Mouse (Mus musculus): ENCODE data around the gene Tmem95. TPM values are rescaled to one million over a fixed set of nuclear protein-coding genes. Genes with fewer than 3 reads are reported as not detected.

Gene Tmem95
- total RNA-seq, 2 experiments from 2014 or later = not detected

DNA sequence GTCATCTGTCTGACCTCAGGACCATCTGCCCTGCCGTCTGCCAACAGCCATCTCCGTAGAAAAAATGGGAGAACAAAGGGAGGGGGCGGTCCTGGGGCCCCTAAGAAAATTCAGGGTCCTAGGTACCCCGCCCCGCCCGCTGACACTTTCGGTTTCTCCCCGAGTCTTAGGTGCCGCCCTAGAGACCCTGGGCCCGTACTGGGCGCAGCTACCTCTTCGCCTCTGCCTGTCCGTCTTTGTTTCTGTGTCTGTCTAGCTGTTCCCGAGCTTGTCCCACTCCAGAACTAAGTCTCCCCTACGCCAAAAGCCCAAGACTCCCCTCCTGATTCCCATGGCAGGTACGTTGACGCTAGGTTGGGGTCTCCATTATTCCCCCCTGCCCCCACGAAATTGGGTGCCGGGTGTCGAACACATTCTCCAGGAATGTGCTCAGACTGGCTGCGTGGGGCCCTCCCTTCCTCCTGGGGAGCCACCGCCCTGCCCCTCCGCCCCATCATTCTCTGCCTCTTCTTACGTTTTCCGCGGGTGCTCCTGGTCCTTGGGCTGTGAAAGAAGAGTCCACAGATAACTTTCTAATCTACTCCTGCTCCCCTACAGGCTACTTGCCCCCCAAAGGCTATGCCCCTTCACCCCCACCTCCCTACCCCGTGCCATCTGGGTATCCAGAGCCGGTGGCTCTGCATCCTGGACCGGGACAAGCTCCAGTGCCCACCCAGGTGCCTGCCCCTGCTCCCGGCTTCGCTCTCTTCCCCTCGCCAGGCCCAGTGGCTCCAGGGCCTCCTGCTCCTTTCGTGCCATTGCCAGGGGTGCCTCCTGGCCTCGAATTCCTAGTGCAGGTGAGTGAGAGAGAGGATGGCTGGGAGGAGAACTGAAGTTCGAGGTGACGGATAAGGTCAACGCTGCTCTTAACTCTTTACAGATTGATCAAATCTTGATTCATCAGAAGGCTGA, 30.8 kb downstream of the Tmem95 start:
- peak; percentile 57 to 64 for DNase-seq

DNA sequence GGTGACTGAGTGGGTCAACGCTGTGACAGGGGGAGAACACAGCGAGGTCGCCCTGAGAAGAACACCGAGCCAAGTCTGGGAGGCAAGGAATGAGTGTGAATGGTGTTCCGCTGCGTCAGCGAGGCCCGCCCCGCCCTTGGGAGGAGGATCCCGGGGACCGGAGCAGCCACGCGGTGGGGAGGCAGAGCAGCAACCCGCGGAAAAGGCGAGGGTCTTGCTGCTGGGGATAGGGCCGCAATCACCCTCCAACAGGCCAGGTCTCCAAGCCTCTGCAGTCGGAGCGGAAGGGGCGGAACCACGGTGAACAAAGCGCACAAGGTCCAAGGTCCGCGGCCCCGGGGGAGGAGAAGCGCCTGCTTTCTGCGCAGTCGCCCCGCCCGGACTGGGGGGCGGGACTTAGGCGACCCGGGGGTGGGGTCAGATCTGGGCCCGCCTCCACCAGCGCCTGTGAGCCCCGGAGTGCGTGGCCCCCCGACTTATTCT, 31.6 kb downstream of the Tmem95 start, which contains the start of gene Plscr3:
TSS of gene Plscr3 (plus strand) at position 179 of the 483 bp plus-strand sequence.
- peak; percentile 94 to 95 for DNase-seq

DNA sequence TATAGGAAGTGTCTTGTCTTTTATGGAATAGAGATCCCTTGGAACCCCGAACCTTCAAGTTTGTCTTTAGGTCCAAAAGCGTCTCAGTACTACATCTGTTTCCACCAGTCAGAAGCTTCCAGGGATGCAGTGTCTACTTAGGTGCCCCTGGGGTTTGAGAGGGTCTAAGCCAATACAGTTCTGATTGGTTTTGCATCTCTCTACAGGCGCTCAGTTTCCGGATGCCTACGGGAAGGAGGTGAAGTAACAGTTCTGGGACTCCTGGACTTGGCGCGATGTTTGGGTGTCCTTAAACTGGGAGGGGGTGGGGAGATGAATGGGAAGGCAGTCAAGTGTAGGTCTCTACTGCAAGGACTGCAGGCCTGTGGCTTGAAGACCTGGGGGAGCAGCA, 39.1 kb downstream of the Tmem95 start:
- no peak for DNase-seq

DNA sequence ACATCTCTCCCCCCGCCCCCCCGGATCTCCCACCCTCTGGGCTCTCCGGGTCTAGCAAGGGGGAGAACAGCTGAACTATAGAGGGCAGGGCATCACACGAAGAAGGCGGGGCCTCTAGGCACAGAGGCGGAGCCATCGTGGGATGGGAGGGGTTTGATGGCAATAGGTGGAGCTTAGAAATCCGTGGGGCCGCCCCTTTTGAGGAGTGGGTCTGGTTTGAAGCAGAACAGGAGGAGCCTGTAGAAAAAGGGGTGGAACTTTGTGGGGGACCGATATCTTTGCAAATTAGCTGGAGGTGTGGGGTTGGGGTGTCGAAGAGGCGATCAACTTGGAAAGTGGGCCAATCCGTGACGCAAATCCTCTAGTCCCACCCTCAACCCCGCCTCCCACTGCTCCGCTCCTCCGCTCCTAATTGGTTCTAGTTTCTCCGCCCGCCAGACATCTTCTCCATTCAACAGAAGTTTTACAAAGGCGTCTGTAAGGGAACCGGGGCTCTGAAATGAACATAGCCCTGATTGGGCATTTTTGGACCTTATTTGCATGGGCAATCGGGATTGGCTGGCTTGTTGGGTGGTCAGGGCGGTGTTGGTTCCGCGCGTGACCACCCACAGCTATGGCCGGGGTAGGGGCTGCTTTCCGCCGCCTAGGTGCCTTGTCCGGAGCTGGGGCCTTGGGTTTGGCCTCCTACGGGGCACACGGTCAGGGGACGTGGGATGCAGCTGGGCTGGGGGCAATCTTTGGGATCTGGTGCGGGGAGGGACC, 39.7 kb downstream of the Tmem95 start, which contains the start of gene Tmem256:
TSS of gene Tmem256 (plus strand) at position 563 of the 762 bp plus-strand sequence.
- DNase-seq = peak; percentile 97 to 99

DNA sequence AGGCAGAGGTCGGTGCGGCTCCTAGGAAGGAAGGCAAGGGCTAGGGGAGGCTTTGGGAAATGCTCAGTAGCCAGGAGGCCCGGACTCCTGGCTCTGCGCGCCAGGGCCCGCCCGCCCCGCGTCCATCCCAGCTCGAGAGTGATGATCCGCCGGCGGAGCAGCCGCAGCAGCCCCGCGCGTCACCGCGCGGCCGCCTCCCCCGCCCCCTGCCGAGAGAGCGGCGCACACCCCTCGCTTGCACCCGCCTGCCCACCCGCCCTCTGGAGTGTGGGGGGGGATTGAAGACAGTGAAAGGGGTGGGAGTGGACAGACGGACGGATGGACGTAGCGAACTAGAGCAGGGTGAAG, 40.2 kb downstream of the Tmem95 start, which contains the start of gene Nlgn2:
TSS of gene Nlgn2 (minus strand) at position 181 of the 348 bp plus-strand sequence.
- DNase-seq = no peak

DNA sequence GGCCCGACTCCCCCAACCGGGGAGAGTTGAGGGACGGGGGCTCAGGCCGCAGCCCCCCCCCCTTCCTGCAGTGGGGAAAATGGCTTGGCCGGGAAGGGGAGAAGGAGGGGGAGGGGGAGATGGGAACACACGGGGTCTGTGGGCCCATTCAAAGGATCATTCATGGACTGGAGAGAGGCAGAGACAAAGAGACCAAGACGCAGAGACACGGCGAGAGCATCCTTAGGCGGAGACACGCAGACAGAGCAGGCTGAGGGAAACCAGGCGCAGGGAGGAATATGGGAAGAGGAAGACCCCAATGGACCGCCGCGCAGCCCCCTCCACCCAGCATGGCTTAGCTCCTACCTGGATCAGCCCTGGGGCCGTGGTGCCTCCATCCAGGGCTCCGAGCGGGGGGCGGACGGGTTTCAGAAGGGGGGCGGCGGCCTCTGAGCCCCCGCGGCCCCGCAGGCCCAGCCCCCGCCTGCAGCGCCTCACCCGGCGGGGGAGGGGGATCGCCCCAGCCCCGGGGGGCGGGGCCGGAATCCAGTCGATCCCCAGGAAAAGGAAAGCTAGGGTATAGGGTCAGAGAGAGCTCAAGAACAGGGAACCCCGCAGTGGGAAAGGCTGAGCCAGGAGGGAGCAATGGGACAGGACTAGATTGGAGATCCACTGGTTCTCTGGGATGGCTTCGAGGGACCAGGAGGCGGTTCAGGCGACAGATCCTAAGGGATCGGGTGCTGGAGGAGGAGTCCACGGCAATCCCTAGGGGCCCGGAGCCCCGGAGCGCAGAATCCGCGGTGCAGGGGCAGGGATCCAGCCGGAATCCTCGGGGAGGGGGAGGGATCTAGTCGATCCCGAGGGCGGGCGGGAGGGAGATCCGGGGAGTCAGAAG, 40.9 kb downstream of the Tmem95 start:
- peak; percentile 54 to 69 for DNase-seq

DNA sequence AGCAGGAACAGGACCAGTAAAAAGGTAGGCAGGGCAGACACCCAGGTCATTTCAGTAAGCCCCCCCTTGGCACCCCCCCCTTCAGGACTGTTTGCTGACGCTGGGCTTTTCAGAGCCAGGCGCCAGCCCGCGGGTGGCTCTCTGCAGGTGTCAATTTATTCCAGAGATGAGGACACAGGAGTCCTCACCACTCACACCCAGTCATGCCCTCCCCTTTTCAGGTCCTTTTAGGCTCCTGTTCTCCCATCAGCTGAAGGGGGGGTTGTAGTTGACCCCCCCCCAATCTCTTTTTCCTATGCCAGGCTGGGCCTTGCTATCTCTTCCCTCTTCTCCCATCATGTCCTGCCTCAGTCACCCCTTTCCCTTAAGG, 41.9 kb downstream of the Tmem95 start:
- DNase-seq = no peak

DNA sequence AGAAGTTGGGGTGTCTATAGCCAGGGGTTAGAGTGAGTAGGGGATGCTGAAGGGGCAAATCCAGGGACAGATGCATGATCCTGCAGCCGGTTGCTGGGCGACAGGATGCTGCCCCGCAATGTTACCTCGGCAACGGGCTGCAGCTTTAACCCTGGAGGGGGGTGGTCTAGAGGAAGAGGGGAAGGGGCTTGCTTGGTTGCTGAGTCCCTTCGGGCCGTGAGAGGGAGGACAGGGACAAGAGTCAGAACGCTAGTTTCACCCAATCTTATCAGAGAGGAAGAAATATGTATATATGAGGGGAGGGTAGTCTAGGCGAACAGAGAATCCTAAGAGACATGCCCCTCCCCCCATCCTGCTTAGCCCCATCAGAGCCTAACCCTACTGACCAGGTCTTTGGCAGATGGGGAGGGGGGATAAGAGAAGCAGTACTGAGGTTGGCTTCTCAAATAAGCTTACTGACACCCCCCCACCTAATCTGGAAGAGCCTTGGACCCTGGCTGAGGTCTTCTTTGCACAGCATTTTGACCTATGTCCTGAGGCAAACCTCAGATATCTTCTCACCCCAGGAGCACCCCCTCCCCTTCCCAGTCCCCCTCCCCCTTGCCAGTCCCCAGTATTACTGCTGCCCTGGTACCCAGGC, 42.4 kb downstream of the Tmem95 start:
- DNase-seq = no peak

DNA sequence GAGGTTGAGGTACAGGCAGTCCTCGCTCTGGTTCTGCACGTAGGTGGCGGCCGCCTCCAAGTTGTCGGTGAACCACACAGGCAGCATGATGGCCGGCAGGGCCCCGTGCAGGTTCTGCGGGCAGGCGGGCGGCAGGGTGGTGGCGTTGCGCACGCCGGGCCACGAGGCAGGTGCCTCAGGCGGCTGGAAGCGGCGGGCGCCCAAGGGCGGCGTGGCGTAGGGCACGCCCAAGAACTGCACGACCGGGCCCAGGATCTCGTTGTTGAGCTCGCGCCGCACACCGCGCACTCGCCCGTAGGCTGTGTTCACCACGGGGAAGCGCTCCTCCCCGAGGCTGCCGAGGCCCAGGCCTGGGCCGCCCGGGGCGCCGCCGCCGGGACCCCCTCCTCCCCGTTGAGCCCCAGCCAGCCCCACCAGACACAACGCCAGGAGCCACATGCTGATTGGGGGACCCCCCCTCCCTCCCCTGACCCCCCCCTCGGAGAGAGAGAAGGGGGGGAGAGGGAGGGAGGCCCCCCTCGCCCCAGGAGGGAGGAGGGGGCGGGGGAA, 43.7 kb downstream of the Tmem95 start:
- DNase-seq = no peak

DNA sequence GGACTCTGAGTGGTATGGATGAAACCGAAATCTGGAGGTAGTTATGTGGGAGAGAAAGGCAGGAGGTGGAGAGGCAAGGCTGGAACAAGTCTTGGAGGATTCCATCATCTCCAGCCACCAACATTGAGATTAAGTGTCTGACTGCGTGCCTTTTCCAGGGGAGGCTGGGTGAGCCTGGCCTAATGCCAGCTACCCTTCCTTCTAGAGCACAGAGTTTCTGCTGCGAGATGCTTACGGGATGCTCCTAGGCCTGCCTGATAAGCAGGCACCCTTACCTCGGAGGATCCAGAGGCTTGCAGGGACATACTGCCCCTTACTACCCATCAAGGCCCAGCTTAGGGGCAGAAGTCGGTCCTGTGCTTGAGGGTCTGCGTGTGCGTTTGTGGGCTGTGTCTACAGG, 44.3 kb downstream of the Tmem95 start:
- DNase-seq = no peak

DNA sequence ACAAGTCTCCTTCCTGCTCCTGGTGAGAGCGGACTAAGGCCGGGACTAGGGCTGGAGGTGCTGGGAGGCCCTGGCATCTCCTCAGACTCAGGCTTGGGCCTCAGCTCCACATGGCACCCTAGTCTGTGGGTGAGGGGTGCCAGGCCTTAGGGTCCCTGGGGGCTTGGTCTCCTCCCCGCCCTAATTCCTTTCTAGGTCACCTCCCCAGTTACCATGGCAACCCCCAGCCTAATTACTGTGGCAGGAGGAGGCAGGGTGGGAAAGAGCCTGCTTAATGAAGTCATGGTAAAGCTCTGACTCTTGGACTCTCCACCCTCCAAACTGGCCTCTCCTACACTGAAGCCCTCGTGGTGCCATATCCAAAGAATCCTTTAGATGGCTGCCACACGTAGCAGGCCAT, 49.0 kb downstream of the Tmem95 start:
- no peak for DNase-seq

Small RNA genes within 50 kb of the gene (microRNA-seq; reads per million reads assigned to microRNA genes)
- gene Mir6924 = 0 reads per million in 2 experiments

Other genes with a start within 250 kb of the Tmem95 start
- gene Fxr2, start 245.0 kb downstream of the Tmem95 start, total RNA-seq (2021) = 10 to 100 TPM; 91.3 to 97.2 TPM
- gene Sox15, start 222.7 kb downstream of the Tmem95 start, total RNA-seq (2021) = not detected
- 10 to 100 TPM; 12.3 to 15.6 TPM for gene Mpdu1, start 215.4 kb downstream of the Tmem95 start, total RNA-seq (2021)
- 10 to 100 TPM in 1 of 2 experiments, 1 to 10 TPM in 1; 7.3 to 10.5 TPM for gene Cd68, start 211.9 kb downstream of the Tmem95 start, total RNA-seq (2021)
- 100 to 1,000 TPM; 185 to 188 TPM for gene Eif4a1, start 205.6 kb downstream of the Tmem95 start, total RNA-seq (2021)
- gene Senp3, start 195.9 kb downstream of the Tmem95 start, total RNA-seq (2021) = 10 to 100 TPM; 27.3 to 35.1 TPM
- 1 to 10 TPM; 1.5 to 1.7 TPM for gene Tnfsf13, start 192.2 kb downstream of the Tmem95 start, total RNA-seq (2021)
- gene Tnfsf12, start 182.2 kb downstream of the Tmem95 start, total RNA-seq (2021) = 10 to 100 TPM; 16.9 to 17.1 TPM
- 1 to 10 TPM; 2.5 to 4.1 TPM for gene Tnfsfm13, start 181.9 kb downstream of the Tmem95 start, total RNA-seq (2021)
- 10 to 100 TPM; 27.4 to 33.4 TPM for gene Polr2a, start 119.4 kb downstream of the Tmem95 start, total RNA-seq (2021)
- gene Slc35g3, start 116.0 kb downstream of the Tmem95 start, total RNA-seq (2021) = not detected
- gene Zbtb4, start 112.1 kb downstream of the Tmem95 start, total RNA-seq (2021) = 10 to 100 TPM; 41.7 to 44.7 TPM
- 1 to 10 TPM; 2.0 to 4.6 TPM for gene Chrnb1, start 82.1 kb downstream of the Tmem95 start, total RNA-seq (2021)
- gene Fgf11, start 76.2 kb downstream of the Tmem95 start, total RNA-seq (2021) = 1 to 10 TPM; 2.6 to 3.0 TPM
- under 1 TPM; 0.17 to 0.49 TPM for gene Tmem102, start 72.4 kb downstream of the Tmem95 start, total RNA-seq (2021)
- gene Gm39566, start 62.7 kb downstream of the Tmem95 start, total RNA-seq (2021) = not detected
- gene Spem2, start 59.6 kb downstream of the Tmem95 start, total RNA-seq (2021) = not detected
- not detected for gene Spem1, start 55.8 kb downstream of the Tmem95 start, total RNA-seq (2021)
- gene Nlgn2, start 40.2 kb downstream of the Tmem95 start, total RNA-seq (2021) = 1 to 10 TPM; 3.3 to 3.9 TPM
- gene Tmem256, start 39.5 kb downstream of the Tmem95 start, total RNA-seq (2021) = 100 to 1,000 TPM; 232 to 246 TPM
- 10 to 100 TPM; 19.6 to 21.4 TPM for gene Plscr3, start 31.6 kb downstream of the Tmem95 start, total RNA-seq (2021)
- gene Tnk1, start 19.3 kb downstream of the Tmem95 start, total RNA-seq (2021) = not detected
- 1 to 10 TPM; 2.0 to 2.5 TPM for gene Kctd11, start 3.4 kb upstream of the Tmem95 start, total RNA-seq (2021)
- 1 to 10 TPM in 1 of 2 experiments, under 1 TPM in 1; 0.72 to 4.4 TPM for gene Acap1, start 17.5 kb upstream of the Tmem95 start, total RNA-seq (2021)
- under 1 TPM in 1 of 2 experiments, not detected in 1; 0.41 TPM for gene 2810408A11Rik, start 23.0 kb upstream of the Tmem95 start, total RNA-seq (2021)
- 10 to 100 TPM; 42.1 to 48.0 TPM for gene Neurl4, start 23.1 kb upstream of the Tmem95 start, total RNA-seq (2021)
- gene Gps2, start 35.9 kb upstream of the Tmem95 start, total RNA-seq (2021) = 10 to 100 TPM; 26.2 to 27.5 TPM
- 100 to 1,000 TPM; 415 to 425 TPM for gene Eif5a, start 43.9 kb upstream of the Tmem95 start, total RNA-seq (2021)
- gene Ybx2, start 57.8 kb upstream of the Tmem95 start, total RNA-seq (2021) = 10 to 100 TPM; 14.6 to 23.1 TPM
- gene Slc2a4, start 70.2 kb upstream of the Tmem95 start, total RNA-seq (2021) = 100 to 1,000 TPM; 402 to 439 TPM
- gene Cldn7, start 86.8 kb upstream of the Tmem95 start, total RNA-seq (2021) = 1 to 10 TPM in 1 of 2 experiments, not detected in 1; 1.3 TPM
- 100 to 1,000 TPM; 130 to 144 TPM for gene Ctdnep1, start 103.1 kb upstream of the Tmem95 start, total RNA-seq (2021)
- gene Elp5, start 104.5 kb upstream of the Tmem95 start, total RNA-seq (2021) = 10 to 100 TPM; 46.2 to 53.1 TPM
- gene Gabarap, start 113.1 kb upstream of the Tmem95 start, total RNA-seq (2021) = 100 to 1,000 TPM; 285 to 320 TPM
- gene Phf23, start 117.8 kb upstream of the Tmem95 start, total RNA-seq (2021) = 10 to 100 TPM; 18.4 to 19.7 TPM
- gene Dvl2, start 122.6 kb upstream of the Tmem95 start, total RNA-seq (2021) = 1 to 10 TPM; 3.4 to 4.8 TPM
- 1,000 to 10,000 TPM; 1,326 to 1,372 TPM for gene Acadvl, start 137.4 kb upstream of the Tmem95 start, total RNA-seq (2021)
- gene Dlg4, start 138.9 kb upstream of the Tmem95 start, total RNA-seq (2021) = 1 to 10 TPM; 5.9 to 6.8 TPM
- not detected for gene Asgr1, start 176.1 kb upstream of the Tmem95 start, total RNA-seq (2021)
- under 1 TPM in 1 of 2 experiments, not detected in 1; 0.21 TPM for gene Asgr2, start 214.6 kb upstream of the Tmem95 start, total RNA-seq (2021)

Data from heart, adult 18-20 months (tissue).